Mouse (Mus musculus) intestine, postnatal 0 days (tissue): ENCODE results near the gene Tmem44. TPM values are rescaled to one million over a fixed set of nuclear protein-coding genes. Genes with fewer than 3 reads are reported as not detected.
A peak's percentile ranks its signal among the peaks of the same experiment; 100 is the strongest.

ENCODE experiments used
- ATAC-seq: fragments of 200-750 bp; cut with Nextera tagmentation; 2 replicates; pipeline ENCODE4 v1.8.0; 2017; ENCODE audit warnings: mild to moderate bottlenecking, moderate TSS enrichment, moderate library complexity
- H3K27ac ChIP-seq: fragments of 300-500 bp; sonication (generic); 2 replicates; pipeline ENCODE4 v1.5.1; 2014; ENCODE audit warnings: mild to moderate bottlenecking, low read depth, low read length, moderate library complexity
- H3K27me3 ChIP-seq: fragments of 300-500 bp; sonication (generic); replicated peaks from 2 replicates; pipeline ENCODE4 v1.6.1; 2014; ENCODE audit warnings: low read length, mixed read lengths; ENCODE audit not compliant: control insufficient read depth, insufficient read depth
- H3K36me3 ChIP-seq: fragments of 300-500 bp; sonication (generic); 2 replicates; pipeline ENCODE4 v1.6.1; 2014; ENCODE audit warnings: mild to moderate bottlenecking, moderate library complexity; ENCODE audit not compliant: control insufficient read depth, insufficient read depth
- H3K4me1 ChIP-seq: fragments of 300-500 bp; sonication (generic); replicated peaks from 2 replicates; pipeline ENCODE4 v1.6.1; 2014; ENCODE audit warnings: antibody characterized with exemption, low read length, mixed read lengths; ENCODE audit not compliant: control insufficient read depth, insufficient read depth
- H3K4me2 ChIP-seq: fragments of 300-500 bp; sonication (generic); replicated peaks from 2 replicates; pipeline ENCODE4 v1.6.1; 2014; ENCODE audit warnings: low read depth, mild to moderate bottlenecking, moderate library complexity
- H3K4me3 ChIP-seq: fragments of 300-500 bp; sonication (generic); 2 replicates; pipeline ENCODE4 v1.5.1; 2014; ENCODE audit warnings: low read depth, low read length
- H3K9ac ChIP-seq: fragments of 300-500 bp; sonication (generic); 2 replicates; pipeline ENCODE4 v1.6.1; 2014; ENCODE audit warnings: mild to moderate bottlenecking, low read depth, low read length
- H3K9me3 ChIP-seq: fragments of 300-500 bp; sonication (generic); 2 replicates; pipeline ENCODE4 v1.6.1; 2016; ENCODE audit warnings: mixed run types; ENCODE audit not compliant: control insufficient read depth
- CTCF ChIP-seq: sonication (generic); IDR thresholded peaks from 2 replicates; pipeline ENCODE4 v1.5.1; 2016; ENCODE audit warnings: low read depth, mild to moderate bottlenecking, control low read depth, antibody characterized with exemption, moderate library complexity
- WGBS: fragments of 180-500 bp; shearing (Covaris S2); extraction: QIAGEN DNeasy Blood & Tissue Kit; methylation state at CpG from one replicate; pipeline ENCODE4 v1.1.7; 2014; 5-methylcytosine and 5-hydroxymethylcytosine counted together
- polyA plus RNA-seq: library from polyadenylated mRNA; unstranded; fragments of >200 nt; fragmentation: Nextera tagmentation; extraction: Ambion mirVana; gene quantifications from 2 replicates; pipeline ENCODE4 v1.2.1, GENCODE M21; 2015

Tmem44 gene
- polyA plus RNA-seq, 1 experiment from 2014 or later, result 3.1 TPM

- H3K4me3 ChIP-seq, result no peak overlapping the region
- no peak for TF ChIP-seq CTCF
- 83% methylated on average over 11 of the region's 11 CpGs for WGBS
- H3K4me1 ChIP-seq, result no peaks in the 10 kb centered on the region; the same call in 1 of the 2 replicates
- ATAC-seq, result no peak
- H3K4me2 ChIP-seq, result no peak overlapping the region
- H3K9ac ChIP-seq, result no peak overlapping the region
- no peaks in the 10 kb centered on the region for H3K9me3 ChIP-seq
- H3K27me3 ChIP-seq, result no peaks in the 10 kb centered on the region
- no peak overlapping the region for H3K27ac ChIP-seq
- H3K36me3 ChIP-seq, result no peaks in the 10 kb centered on the region
Observed at GRCm38 (mm10) chr16:30505311-30506031, 45.2 kb downstream of the Tmem44 start.

- WGBS, result 68% methylated on average over 4 of the region's 4 CpGs
- no peak overlapping the region for H3K27ac ChIP-seq
- H3K4me2 ChIP-seq, result no peak overlapping the region
- TF ChIP-seq CTCF, result no peak
- no peak overlapping the region for H3K4me3 ChIP-seq
- no peaks in the 10 kb centered on the region for H3K36me3 ChIP-seq
- no peak overlapping the region for H3K9ac ChIP-seq
- no peaks in the 10 kb centered on the region; the same call in 1 of the 2 replicates for H3K4me1 ChIP-seq
- no peaks in the 10 kb centered on the region for H3K9me3 ChIP-seq
- H3K27me3 ChIP-seq, result no peaks in the 10 kb centered on the region
- ATAC-seq, result no peak
Observed at GRCm38 (mm10) chr16:30504856-30505255, 45.8 kb downstream of the Tmem44 start.

GRCm38 (mm10) chr16:30503958-30504357 lies 46.7 kb downstream of the Tmem44 start:
- Histone ChIP-seq H3K4me2 (0 out of 2 replicates have a peak overlapping the region, but pooled peaks have one; percentile 6), H3K4me3 (no peak overlapping the region), H3K9me3 (no peaks in the 10 kb centered on the region), H3K4me1 (no peaks in the 10 kb centered on the region; the same call in 1 of the 2 replicates), H3K36me3 (no peaks in the 10 kb centered on the region), H3K27me3 (no peaks in the 10 kb centered on the region), H3K9ac (no peak overlapping the region), H3K27ac (0 out of 2 replicates have a peak overlapping the region, but pooled peaks have one; percentile 42)
- TF ChIP-seq CTCF, result peak; percentile 96
- WGBS, result 11% methylated on average over 15 of the region's 15 CpGs
- ATAC-seq, result peak; percentile 70

DNA sequence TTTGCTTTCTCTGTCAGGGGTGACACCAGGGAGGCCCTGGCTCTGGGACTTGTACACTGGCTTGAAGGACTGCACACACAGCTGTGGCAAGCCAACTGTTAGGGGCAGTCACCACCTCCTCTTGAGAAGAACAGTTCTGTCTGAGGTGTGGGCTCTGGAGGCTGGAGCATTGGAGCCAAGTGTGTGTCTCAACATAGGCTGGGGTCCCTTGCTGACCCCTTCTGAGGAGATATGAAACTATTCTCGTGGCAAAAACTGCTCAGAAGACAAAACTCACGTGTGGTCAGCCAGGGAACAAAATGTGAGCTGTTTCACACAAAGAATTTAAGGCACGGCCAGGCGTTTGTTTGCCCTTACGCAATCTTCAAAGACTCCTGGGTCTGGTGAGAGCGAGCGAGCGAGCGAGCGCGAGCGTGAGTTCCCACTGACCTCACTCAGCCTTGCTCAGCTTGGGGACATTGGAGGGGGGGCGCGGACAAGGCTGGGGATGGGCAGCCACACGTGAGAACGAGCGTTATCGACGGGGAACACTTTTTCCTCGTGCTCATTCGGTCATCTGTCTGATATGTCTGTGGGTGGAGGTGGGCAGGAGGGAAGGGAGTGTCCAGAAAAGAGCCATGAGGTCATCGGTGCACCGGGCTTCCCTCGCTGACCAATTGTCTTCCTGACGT lies 48.3 kb downstream of the Tmem44 start:
- Histone ChIP-seq H3K36me3 (no peaks in the 10 kb centered on the region), H3K9me3 (no peaks in the 10 kb centered on the region), H3K27me3 (no peaks in the 10 kb centered on the region), H3K9ac (peak overlapping the region; percentile 31; the same call in 1 of the 2 replicates), H3K4me2 (peak overlapping the region; percentile 54), H3K4me1 (no peaks in the 10 kb centered on the region; the same call in 1 of the 2 replicates), H3K27ac (peak overlapping the region; percentile 52), H3K4me3 (peak overlapping the region; percentile 4; the same call in 1 of the 2 replicates)
- ATAC-seq, result peak; percentile 70
- TF ChIP-seq CTCF, result no peak
- WGBS, result 14% methylated on average over 25 of the region's 25 CpGs

- no peaks in the 10 kb centered on the region; the same call in 1 of the 2 replicates for H3K4me1 ChIP-seq
- ATAC-seq, result no peak
- no peak for TF ChIP-seq CTCF
- H3K27me3 ChIP-seq, result no peaks in the 10 kb centered on the region
- 58% methylated on average over 5 of the region's 5 CpGs for WGBS
- H3K4me3 ChIP-seq, result no peak overlapping the region
- H3K9me3 ChIP-seq, result no peaks in the 10 kb centered on the region
- H3K27ac ChIP-seq, result no peak overlapping the region
- H3K4me2 ChIP-seq, result no peak overlapping the region
- no peaks in the 10 kb centered on the region for H3K36me3 ChIP-seq
- H3K9ac ChIP-seq, result no peak overlapping the region
Observed at GRCm38 (mm10) chr16:30501621-30502020, 49.0 kb downstream of the Tmem44 start.

- no peaks in the 10 kb centered on the region; the same call in 1 of the 2 replicates for H3K4me1 ChIP-seq
- no peak overlapping the region for H3K27ac ChIP-seq
- H3K9me3 ChIP-seq, result no peaks in the 10 kb centered on the region
- no peak for TF ChIP-seq CTCF
- no peaks in the 10 kb centered on the region for H3K36me3 ChIP-seq
- no peak overlapping the region for H3K4me3 ChIP-seq
- no peaks in the 10 kb centered on the region for H3K27me3 ChIP-seq
- WGBS, result 83% methylated on average over 7 of the region's 7 CpGs
- no peak for ATAC-seq
- no peak overlapping the region for H3K4me2 ChIP-seq
- H3K9ac ChIP-seq, result no peak overlapping the region
Observed at GRCm38 (mm10) chr16:30500223-30500622, 50.4 kb downstream of the Tmem44 start.
